Mouse (Mus musculus) lung, adult 2 months (tissue): ENCODE data around the gene Arhgef12.

Source experiments
- CTCF ChIP-seq: fragments of 200-500 bp; IDR thresholded peaks from 2 replicates; pipeline ENCODE4 v1.5.1; 2011; ENCODE audit warnings: mild to moderate bottlenecking, low read length, control low read depth; ENCODE audit not compliant: insufficient read depth
- POLR2A ChIP-seq: fragments of 200-500 bp; IDR thresholded peaks from 2 replicates; pipeline ENCODE4 v1.6.1; 2011; ENCODE audit warnings: low read depth, mild to moderate bottlenecking, control low read depth, low read length, borderline replicate concordance; ENCODE audit errors: extremely low read depth

DNA sequence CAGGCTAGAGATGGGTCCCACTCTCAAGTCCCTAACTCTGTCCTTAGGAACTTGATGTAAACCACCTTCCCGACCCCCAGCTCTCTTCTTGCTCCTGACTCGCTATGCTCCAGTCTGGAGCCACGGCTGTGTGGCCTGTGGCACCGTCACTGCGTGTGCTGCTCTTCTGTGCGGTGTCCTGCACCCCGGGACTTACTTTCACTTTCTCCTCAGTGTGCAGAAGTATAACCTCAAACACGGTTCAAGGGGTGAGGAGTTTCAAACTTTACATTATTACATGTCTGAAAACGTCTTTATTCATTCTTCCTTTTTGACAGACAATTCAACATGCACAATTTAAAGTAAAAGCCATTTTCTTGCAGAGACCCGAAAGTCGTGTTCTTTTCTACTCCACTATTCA lies 111.7 kb downstream of the Arhgef12 start:
- no peak for TF ChIP-seq CTCF
- no peak for TF ChIP-seq POLR2A
